Mouse (Mus musculus) neural tube, embryonic 15.5 days (tissue): Measurements from ENCODE around the gene Pyroxd2. TPM values are rescaled to one million over a fixed set of nuclear protein-coding genes. Genes with fewer than 3 reads are reported as not detected.

Experiments used
- ATAC-seq: fragments of 200-750 bp; cut with Nextera tagmentation; 2 replicates; pipeline ENCODE4 v1.8.0; 2017; ENCODE audit warnings: mild to moderate bottlenecking, moderate TSS enrichment, moderate library complexity; ENCODE audit not compliant: low FRiP score
- H3K27ac ChIP-seq: fragments of 300-500 bp; sonication (generic); replicated peaks from 2 replicates; pipeline ENCODE4 v1.5.1; 2015; ENCODE audit warnings: mild to moderate bottlenecking, inconsistent platforms
- H3K27me3 ChIP-seq: fragments of 300-500 bp; sonication (generic); replicated peaks from 2 replicates; pipeline ENCODE4 v1.6.1; 2015; ENCODE audit warnings: inconsistent platforms
- H3K36me3 ChIP-seq: fragments of 300-500 bp; sonication (generic); 2 replicates; pipeline ENCODE4 v1.6.1; 2015; ENCODE audit warnings: inconsistent platforms
- H3K4me1 ChIP-seq: fragments of 300-500 bp; sonication (generic); 2 replicates; pipeline ENCODE4 v1.6.1; 2015; ENCODE audit warnings: inconsistent platforms
- H3K4me2 ChIP-seq: fragments of 300-500 bp; sonication (generic); 2 replicates; pipeline ENCODE4 v1.6.1; 2015; ENCODE audit warnings: inconsistent platforms, mild to moderate bottlenecking, moderate library complexity
- H3K4me3 ChIP-seq: fragments of 300-500 bp; sonication (generic); replicated peaks from 2 replicates; pipeline ENCODE4 v1.5.1; 2015; ENCODE audit warnings: mild to moderate bottlenecking, inconsistent platforms
- H3K9ac ChIP-seq: fragments of 300-500 bp; sonication (generic); replicated peaks from 2 replicates; pipeline ENCODE4 v1.6.1; 2015; ENCODE audit warnings: mild to moderate bottlenecking, inconsistent platforms
- H3K9me3 ChIP-seq: fragments of 300-500 bp; sonication (generic); replicated peaks from 2 replicates; pipeline ENCODE4 v1.6.1; 2016; ENCODE audit warnings: inconsistent platforms
- WGBS: fragments of 180-500 bp; shearing (Covaris S2); methylation state at CpG from one replicate; pipeline ENCODE4 v1.1.7; 2015; ENCODE audit warnings: mixed read lengths; 5-methylcytosine and 5-hydroxymethylcytosine counted together
- polyA plus RNA-seq: library from polyadenylated mRNA; unstranded; fragments of >200 nt; fragmentation: Nextera tagmentation; extraction: Ambion mirVana; gene quantifications from 2 replicates; pipeline ENCODE4 v1.2.1, GENCODE M21; 2015

Pyroxd2 gene
- polyA plus RNA-seq, 1 experiment from 2014 or later = 1.5 TPM

DNA sequence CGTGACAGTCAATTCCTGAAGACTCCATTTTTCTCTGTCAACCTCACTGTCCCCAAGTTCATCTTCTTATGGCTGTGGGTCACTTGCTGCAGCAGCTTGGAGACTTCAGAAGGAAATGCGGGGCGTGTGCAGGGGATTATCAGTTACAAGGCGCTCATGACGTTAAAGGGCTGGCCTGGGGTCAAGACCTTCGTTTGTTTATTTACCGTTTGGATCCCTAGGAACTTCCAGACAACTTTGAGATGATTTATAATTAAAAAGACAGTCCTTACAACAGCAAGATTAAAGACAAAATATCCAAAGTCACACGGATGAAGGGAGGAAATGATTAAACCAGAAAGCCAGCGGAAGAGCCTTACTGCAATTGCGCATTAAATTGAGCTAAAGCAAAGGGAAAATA, 74.4 kb downstream of the Pyroxd2 start:
- Histone ChIP-seq H3K9ac (no peak overlapping the region), H3K4me1 (peaks cover 9% of the 10 kb centered on the region), H3K27me3 (peaks cover 5% of the 10 kb centered on the region; the same call in 1 of the 2 replicates), H3K4me3 (no peak overlapping the region), H3K27ac (no peak overlapping the region), H3K36me3 (no peaks in the 10 kb centered on the region), H3K4me2 (no peak overlapping the region), H3K9me3 (no peaks in the 10 kb centered on the region)
- ATAC-seq = no peak
- WGBS = 73% methylated on average over 10 of the region's 10 CpGs

DNA sequence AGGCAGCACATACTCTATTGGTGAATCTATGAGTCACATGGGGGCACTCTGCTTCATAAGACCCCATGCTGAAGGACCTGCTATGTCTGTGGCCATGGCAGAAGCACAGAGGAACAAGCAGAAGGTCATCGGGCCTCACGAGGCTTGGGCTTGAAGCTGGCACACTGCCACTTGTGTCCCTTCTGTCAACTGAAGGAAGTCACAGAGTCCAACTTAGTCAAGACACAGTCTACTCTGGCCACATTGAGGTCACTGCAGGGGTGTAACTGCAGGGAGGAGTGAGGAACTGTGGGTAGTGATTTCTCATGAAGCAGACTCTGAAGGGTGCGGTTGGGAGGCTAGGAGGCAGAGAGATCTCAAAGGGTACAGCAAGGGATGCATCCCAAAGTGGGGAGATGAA, 75.1 kb downstream of the Pyroxd2 start:
- H3K36me3 ChIP-seq = no peaks in the 10 kb centered on the region
- H3K4me1 ChIP-seq = peaks cover 15% of the 10 kb centered on the region
- H3K27me3 ChIP-seq = peaks cover 5% of the 10 kb centered on the region; the same call in 1 of the 2 replicates
- H3K9me3 ChIP-seq = no peaks in the 10 kb centered on the region
- no peak for ATAC-seq
- H3K4me3 ChIP-seq = no peak overlapping the region
- no peak overlapping the region for H3K27ac ChIP-seq
- H3K9ac ChIP-seq = no peak overlapping the region
- H3K4me2 ChIP-seq = no peak overlapping the region
- 95% methylated on average over 3 of the region's 3 CpGs for WGBS

DNA sequence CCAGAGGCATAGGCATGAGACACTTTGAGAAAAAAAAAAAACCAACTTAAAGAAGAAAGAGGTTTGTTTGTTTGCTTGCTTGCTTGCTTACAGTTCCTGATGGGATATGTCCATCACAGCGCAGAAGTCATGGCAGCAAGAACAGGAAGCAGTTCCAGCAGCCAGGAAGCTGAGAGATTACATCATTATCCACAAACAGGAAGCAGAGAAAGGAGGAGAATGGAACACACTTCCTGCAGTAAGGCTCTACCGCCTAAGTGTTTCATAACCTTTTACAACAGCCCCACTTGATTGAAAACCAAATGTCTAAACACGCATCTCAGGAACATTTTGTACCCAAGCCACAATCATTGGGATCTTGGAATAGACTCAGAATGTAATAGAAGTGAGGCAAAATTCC, 75.6 kb downstream of the Pyroxd2 start:
- no peaks in the 10 kb centered on the region for H3K9me3 ChIP-seq
- WGBS = 90% methylated on average over 3 of the region's 3 CpGs
- no peak for ATAC-seq
- no peak overlapping the region for H3K9ac ChIP-seq
- peaks cover 15% of the 10 kb centered on the region for H3K4me1 ChIP-seq
- no peak overlapping the region for H3K4me2 ChIP-seq
- H3K4me3 ChIP-seq = no peak overlapping the region
- peaks cover 10% of the 10 kb centered on the region; the same call in 1 of the 2 replicates for H3K27me3 ChIP-seq
- no peaks in the 10 kb centered on the region for H3K36me3 ChIP-seq
- H3K27ac ChIP-seq = no peak overlapping the region

Other genes starting within 250 kb of the Pyroxd2 start
- 13.3 and 17.6 TPM in 2 replicates for gene R3hcc1l, start 234.0 kb downstream of the Pyroxd2 start, polyA plus RNA-seq
- gene Loxl4, start 140.0 kb downstream of the Pyroxd2 start, polyA plus RNA-seq = 0.41 and 0.59 TPM in 2 replicates
- 8.3 and 12.0 TPM in 2 replicates for gene Hps1, start 27.2 kb upstream of the Pyroxd2 start, polyA plus RNA-seq